In the genomic region with DNA sequence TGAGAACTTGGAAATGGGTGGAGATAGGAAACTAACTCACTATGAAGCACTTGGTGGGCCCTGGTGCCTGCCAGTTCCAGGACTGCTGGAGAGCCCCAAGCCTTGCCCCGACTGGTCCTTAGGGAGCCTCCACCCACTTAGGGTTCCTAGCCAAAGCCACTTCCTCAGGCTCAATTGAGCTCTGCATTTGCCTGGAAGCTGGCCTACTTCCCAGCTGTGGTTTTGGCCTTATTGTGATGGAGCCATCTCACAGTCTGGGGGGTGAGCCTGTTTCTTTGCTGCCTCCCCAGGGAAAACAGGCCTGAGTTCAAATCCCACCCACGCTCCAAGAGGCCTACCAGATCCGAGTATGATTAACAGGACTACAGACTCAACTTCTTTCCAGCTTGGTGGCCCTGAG, we compare ENCODE assay signal across 12 mouse cellular contexts. TPM values are rescaled to one million over a fixed set of nuclear protein-coding genes. Genes with fewer than 3 reads are reported as not detected.
DNase-seq lines count a peak whose midpoint lies in the region; ATAC-seq and TF ChIP-seq lines count a peak whose summit lies in the region.
"Had no signal": no experiment of that assay in that cellular context is flagged by ENCODE, and none has a peak within 500 bp of the region (broad histone marks: within the 10 kb centered on the region; RNA-seq: fewer than 3 reads in every experiment).

No protein-coding gene starts in this region.

- H3K9me3 ChIP-seq in midbrain, embryonic 13.5 days = no peaks in the 10 kb centered on the region
- H3K9me3 ChIP-seq: stomach, embryonic 15.5 days had no signal

- WGBS in midbrain, embryonic 13.5 days = 89% methylated on average over 3 of the region's 3 CpGs

- H3K36me3 ChIP-seq in midbrain, embryonic 13.5 days = no peaks in the 10 kb centered on the region
- H3K36me3 ChIP-seq: stomach, embryonic 15.5 days had no signal

- H3K4me2 ChIP-seq in midbrain, embryonic 13.5 days (replicated peaks) = no peak overlapping the region
- H3K4me2 ChIP-seq: forebrain, embryonic 13.5 days; stomach, embryonic 15.5 days had no signal

- peak overlapping the region; percentile 60 for H3K27ac ChIP-seq in gastrocnemius, adult 2 months
- H3K27ac ChIP-seq in midbrain, embryonic 13.5 days = no peak overlapping the region
- H3K27ac ChIP-seq: forebrain, embryonic 13.5 days; kidney, postnatal 0 days; stomach, embryonic 15.5 days had no signal

- no peak for TF ChIP-seq CTCF in gastrocnemius, adult 2 months (IDR thresholded peaks at IDR 0.05)

- no peaks in the 10 kb centered on the region for H3K27me3 ChIP-seq in midbrain, embryonic 13.5 days
- H3K27me3 ChIP-seq: forebrain, embryonic 13.5 days; stomach, embryonic 15.5 days had no signal

- intact Hi-C loops in gastrocnemius, adult 2 months (cut with DNase I) = no loop called here

- no peak overlapping the region for H3K4me3 ChIP-seq in gastrocnemius, adult 2 months
- no peak overlapping the region for H3K4me3 ChIP-seq in midbrain, embryonic 13.5 days (replicated peaks)
- H3K4me3 ChIP-seq: forebrain, embryonic 13.5 days; stomach, embryonic 15.5 days had no signal

- no peak overlapping the region for H3K9ac ChIP-seq in midbrain, embryonic 13.5 days (replicated peaks)
- H3K9ac ChIP-seq: forebrain, embryonic 13.5 days; stomach, embryonic 15.5 days had no signal

- H3K4me1 ChIP-seq in midbrain, embryonic 13.5 days (replicated peaks) = no peaks in the 10 kb centered on the region
- H3K4me1 ChIP-seq: forebrain, embryonic 13.5 days had no signal

- DNase-seq in gastrocnemius, adult 18-20 months (ENCODE audit: low spot score) = peak; percentile 71
- no peak for DNase-seq in gastrocnemius, postnatal 4 days (ENCODE audit: low spot score in 2 of 2)
- peak; percentile 90 for DNase-seq in 3134 (ENCODE audit: extremely low read depth, insufficient read length, low spot score)
- DNase-seq in gastrocnemius, adult 2 months = peak; percentile 79
- peak; percentile 70 for DNase-seq in heart, postnatal 4 days
- DNase-seq in thymus, postnatal 0 days (ENCODE audit: low spot score) = no peak
- DNase-seq: cerebellum, postnatal 25 days had no signal

- ATAC-seq in megakaryocyte-erythroid progenitor cell, adult 5-6 weeks (replicated peaks; ENCODE audit: low FRiP score, low TSS enrichment, poor library complexity, severe bottlenecking) = no peak
- ATAC-seq in midbrain, embryonic 13.5 days = no peak
- ATAC-seq: forebrain, embryonic 13.5 days had no signal

RNA-seq across cellular contexts. Expression of a gene that starts 10.7 kb away (rescaled TPM):
- under 1 TPM; 0.09 to 0.14 TPM for total RNA-seq in gastrocnemius, adult 18-20 months (2021)
- under 1 TPM; 0.17 to 0.21 TPM for total RNA-seq in gastrocnemius, postnatal 4 days (2021)
- under 1 TPM in 1 of 2 experiments, not detected in 1; 0.08 TPM for total RNA-seq in gastrocnemius, adult 2 months (2021)
- total RNA-seq in heart, postnatal 4 days (2021) = under 1 TPM; 0.11 to 0.17 TPM
- 2.6 and 3.0 TPM in 2 replicates for polyA plus RNA-seq in thymus, postnatal 0 days (2015; fragmentation: Nextera tagmentation; extraction: Ambion mirVana)
- total RNA-seq in megakaryocyte-erythroid progenitor cell, adult 5-6 weeks (2014; fragmentation: Nextera tagmentation) = 0.89 and 1.4 TPM in 2 replicates
- 0.27 TPM in 1 of 2 replicates, not detected in the other for total RNA-seq in megakaryocyte-erythroid progenitor cell, adult 5-6 weeks (2017)
- polyA plus RNA-seq in midbrain, embryonic 13.5 days (2015; fragmentation: Nextera tagmentation; extraction: Ambion mirVana) = 1.6 and 1.8 TPM in 2 replicates

RNA-seq across cellular contexts. Expression of a gene that starts 18.6 kb away (rescaled TPM):
- total RNA-seq in gastrocnemius, adult 18-20 months (2021) = 100 to 1,000 TPM; 112 to 141 TPM
- 10 to 100 TPM; 46.0 to 51.2 TPM for total RNA-seq in gastrocnemius, postnatal 4 days (2021)
- total RNA-seq in gastrocnemius, adult 2 months (2021) = 100 to 1,000 TPM; 109 to 118 TPM
- total RNA-seq in heart, postnatal 4 days (2021) = 10 to 100 TPM; 51.9 to 55.6 TPM
- 185 and 199 TPM in 2 replicates for polyA plus RNA-seq in thymus, postnatal 0 days (2015; fragmentation: Nextera tagmentation; extraction: Ambion mirVana)
- 56.6 and 77.5 TPM in 2 replicates for total RNA-seq in megakaryocyte-erythroid progenitor cell, adult 5-6 weeks (2014; fragmentation: Nextera tagmentation)
- 39.5 and 52.9 TPM in 2 replicates for total RNA-seq in megakaryocyte-erythroid progenitor cell, adult 5-6 weeks (2017)
- polyA plus RNA-seq in midbrain, embryonic 13.5 days (2015; fragmentation: Nextera tagmentation; extraction: Ambion mirVana) = 122 and 132 TPM in 2 replicates

RNA-seq across cellular contexts. Expression of a gene that starts 18.8 kb away (rescaled TPM):
- total RNA-seq in gastrocnemius, adult 18-20 months (2021) = 100 to 1,000 TPM; 291 to 301 TPM
- 100 to 1,000 TPM; 548 to 582 TPM for total RNA-seq in gastrocnemius, postnatal 4 days (2021)
- 100 to 1,000 TPM; 264 to 300 TPM for total RNA-seq in gastrocnemius, adult 2 months (2021)
- 100 to 1,000 TPM; 455 to 469 TPM for total RNA-seq in heart, postnatal 4 days (2021)
- polyA plus RNA-seq in thymus, postnatal 0 days (2015; fragmentation: Nextera tagmentation; extraction: Ambion mirVana) = 1,431 and 1,509 TPM in 2 replicates
- 1,595 and 1,825 TPM in 2 replicates for total RNA-seq in megakaryocyte-erythroid progenitor cell, adult 5-6 weeks (2014; fragmentation: Nextera tagmentation)
- total RNA-seq in megakaryocyte-erythroid progenitor cell, adult 5-6 weeks (2017) = 1,385 and 1,766 TPM in 2 replicates
- polyA plus RNA-seq in midbrain, embryonic 13.5 days (2015; fragmentation: Nextera tagmentation; extraction: Ambion mirVana) = 740 and 763 TPM in 2 replicates

RNA-seq across cellular contexts. Expression of a gene that starts 54.8 kb away (rescaled TPM):
- 1 to 10 TPM; 3.3 to 5.3 TPM for total RNA-seq in gastrocnemius, adult 18-20 months (2021)
- 10 to 100 TPM; 39.3 to 46.4 TPM for total RNA-seq in gastrocnemius, postnatal 4 days (2021)
- total RNA-seq in gastrocnemius, adult 2 months (2021) = 1 to 10 TPM; 4.2 to 6.6 TPM
- total RNA-seq in heart, postnatal 4 days (2021) = 10 to 100 TPM; 18.3 to 18.5 TPM
- polyA plus RNA-seq in thymus, postnatal 0 days (2015; fragmentation: Nextera tagmentation; extraction: Ambion mirVana) = 4.7 and 6.9 TPM in 2 replicates
- 0.42 TPM in 1 of 2 replicates, not detected in the other for total RNA-seq in megakaryocyte-erythroid progenitor cell, adult 5-6 weeks (2014; fragmentation: Nextera tagmentation)
- total RNA-seq in megakaryocyte-erythroid progenitor cell, adult 5-6 weeks (2017) = not detected in 2 replicates
- polyA plus RNA-seq in midbrain, embryonic 13.5 days (2015; fragmentation: Nextera tagmentation; extraction: Ambion mirVana) = 2.2 and 2.4 TPM in 2 replicates

RNA-seq across cellular contexts. Expression of a gene that starts 59.1 kb away (rescaled TPM):
- 1 to 10 TPM; 3.5 to 4.1 TPM for total RNA-seq in gastrocnemius, adult 18-20 months (2021)
- 1 to 10 TPM; 1.2 to 3.0 TPM for total RNA-seq in gastrocnemius, postnatal 4 days (2021)
- 1 to 10 TPM; 3.4 to 4.8 TPM for total RNA-seq in gastrocnemius, adult 2 months (2021)
- total RNA-seq in heart, postnatal 4 days (2021) = 1 to 10 TPM; 2.1 to 2.6 TPM
- polyA plus RNA-seq in thymus, postnatal 0 days (2015; fragmentation: Nextera tagmentation; extraction: Ambion mirVana) = 0.42 and 0.44 TPM in 2 replicates
- total RNA-seq in megakaryocyte-erythroid progenitor cell, adult 5-6 weeks (2014; fragmentation: Nextera tagmentation) = 0.32 and 6.0 TPM in 2 replicates
- total RNA-seq in megakaryocyte-erythroid progenitor cell, adult 5-6 weeks (2017) = 6.8 and 35.8 TPM in 2 replicates
- polyA plus RNA-seq in midbrain, embryonic 13.5 days (2015; fragmentation: Nextera tagmentation; extraction: Ambion mirVana) = 1.9 and 2.0 TPM in 2 replicates

Comparison
In these comparisons a context has a peak if more than half of its experiments do, and no peak if none do; other contexts are left out.
1. DNase-seq: peak in gastrocnemius, adult 18-20 months (single experiment), 3134 (single experiment), gastrocnemius, adult 2 months (single experiment) and heart, postnatal 4 days (single experiment); none in gastrocnemius, postnatal 4 days (0 of 2) and thymus, postnatal 0 days (single experiment).